Mouse (Mus musculus) ES-Bruce4 (cell line): ENCODE measurements around the gene Mgat5.

Experiments
- CTCF ChIP-seq: IDR thresholded peaks from one replicate; pipeline ENCODE4 v1.8.1; 2011; ENCODE audit warnings: low read depth, low read length
- EP300 ChIP-seq: IDR thresholded peaks from 2 replicates; pipeline ENCODE4 v1.6.1; 2011; ENCODE audit warnings: low read depth, low read length; ENCODE audit not compliant: insufficient read depth

GRCm38 (mm10) chr1:127465292-127465691, 260.5 kb downstream of the Mgat5 start:
- TF ChIP-seq EP300: no peak
- no peak for TF ChIP-seq CTCF
